Mouse (Mus musculus): ENCODE measurements around the gene Cdc26.

Gene Cdc26

GRCm38 (mm10) chr4:62408601-62409282 lies at the start of gene Cdc26, which contains the start of gene Prpf4:
TSS of gene Cdc26 (minus strand) at chr4:62408642.
TSS of gene Prpf4 (plus strand) at chr4:62408797.
- DNase-seq = peak; percentile 99

- peak; percentile 68 for DNase-seq
Measured at GRCm38 (mm10) chr4:62454995-62455394, 46.6 kb upstream of the Cdc26 start.

- DNase-seq = no peak
Measured at GRCm38 (mm10) chr4:62440986-62441385, 32.5 kb upstream of the Cdc26 start.

- DNase-seq = no peak
Measured at GRCm38 (mm10) chr4:62440544-62440943, 32.1 kb upstream of the Cdc26 start.

GRCm38 (mm10) chr4:62439793-62440192 lies 31.4 kb upstream of the Cdc26 start:
- no peak for DNase-seq

- no peak for DNase-seq
Measured at GRCm38 (mm10) chr4:62437871-62438270, 29.4 kb upstream of the Cdc26 start.

- DNase-seq = no peak
Measured at GRCm38 (mm10) chr4:62437256-62437778, 28.9 kb upstream of the Cdc26 start.

GRCm38 (mm10) chr4:62435081-62435480 lies 26.6 kb upstream of the Cdc26 start, which contains the start of gene Rnf183:
TSS of gene Rnf183 (minus strand) at chr4:62435252.
- DNase-seq = no peak

- DNase-seq = no peak
Measured at GRCm38 (mm10) chr4:62433939-62434870, 25.8 kb upstream of the Cdc26 start.

GRCm38 (mm10) chr4:62431522-62431921 lies 23.1 kb upstream of the Cdc26 start:
- no peak for DNase-seq

- no peak for DNase-seq
Measured at GRCm38 (mm10) chr4:62430678-62431077, 22.2 kb upstream of the Cdc26 start.

- no peak for DNase-seq
Measured at GRCm38 (mm10) chr4:62429616-62430015, 21.2 kb upstream of the Cdc26 start.

- peak; percentile 58 for DNase-seq
Measured at GRCm38 (mm10) chr4:62427978-62428758, 19.7 kb upstream of the Cdc26 start.

GRCm38 (mm10) chr4:62425891-62426290 lies 17.4 kb upstream of the Cdc26 start:
- DNase-seq = no peak

GRCm38 (mm10) chr4:62419091-62419490 lies 10.6 kb upstream of the Cdc26 start:
- no peak for DNase-seq

- no peak for DNase-seq
Measured at GRCm38 (mm10) chr4:62418448-62418847, 10.0 kb upstream of the Cdc26 start.

GRCm38 (mm10) chr4:62411606-62412005 lies 3.2 kb upstream of the Cdc26 start:
- DNase-seq = no peak

- DNase-seq = no peak
Measured at GRCm38 (mm10) chr4:62410325-62410724, 1.9 kb upstream of the Cdc26 start.

GRCm38 (mm10) chr4:62409615-62410014 lies 1.2 kb upstream of the Cdc26 start:
- no peak for DNase-seq

GRCm38 (mm10) chr4:62407730-62408582 lies 486 bp downstream of the Cdc26 start:
- DNase-seq = peak; percentile 63

- no peak for DNase-seq
Measured at GRCm38 (mm10) chr4:62406133-62406532, 2.3 kb downstream of the Cdc26 start.

- peak; percentile 23 for DNase-seq
Measured at GRCm38 (mm10) chr4:62398956-62399355, 9.5 kb downstream of the Cdc26 start.

Data from lung, postnatal 10 days (tissue).